ENCODE assay signal across 20 mouse cellular contexts in genomic region chr14:86435345-86435744, GRCm38 (mm10).
"Had no signal": no experiment of that assay in that cellular context is flagged by ENCODE, and none has a peak within 500 bp of the region (broad histone marks: within the 10 kb centered on the region; RNA-seq: fewer than 3 reads in every experiment).

No protein-coding gene starts in this region.

- H3K9me3 ChIP-seq: liver, embryonic 13.5 days; liver, embryonic 15.5 days; lung, embryonic 15.5 days; megakaryocyte, embryonic 14.5 days; midbrain, embryonic 13.5 days had no signal

- H3K4me3 ChIP-seq: liver, embryonic 13.5 days; liver, embryonic 15.5 days; lung, embryonic 15.5 days; megakaryocyte, embryonic 14.5 days; midbrain, embryonic 13.5 days had no signal

- H3K27me3 ChIP-seq: liver, embryonic 13.5 days; liver, embryonic 15.5 days; lung, embryonic 15.5 days; megakaryocyte, embryonic 14.5 days; midbrain, embryonic 13.5 days had no signal

- ATAC-seq: liver, postnatal 0 days; lung, postnatal 0 days; midbrain, embryonic 13.5 days had no signal

- DNase-seq: liver, embryonic 13.5 days; liver, postnatal 0 days; lung, adult 2 months; lung, postnatal 14 days; lung, postnatal 36 days; right cerebral cortex, adult 18-20 months; right cerebral cortex, postnatal 25 days; right cerebral cortex, postnatal 4 days; spleen, adult 18-20 months; thymus, adult 18-20 months; thymus, postnatal 14 days; thymus, postnatal 36 days had no signal

- H3K4me1 ChIP-seq: liver, embryonic 13.5 days; liver, embryonic 15.5 days; lung, embryonic 15.5 days had no signal

- H3K27ac ChIP-seq: liver, embryonic 13.5 days; liver, embryonic 15.5 days; lung, embryonic 15.5 days; macrophage; midbrain, embryonic 13.5 days had no signal

- H3K9ac ChIP-seq: liver, embryonic 13.5 days; liver, embryonic 15.5 days; liver, postnatal 0 days; lung, embryonic 15.5 days; midbrain, embryonic 13.5 days had no signal

- H3K36me3 ChIP-seq: liver, embryonic 13.5 days; liver, embryonic 15.5 days; lung, embryonic 15.5 days; midbrain, embryonic 13.5 days had no signal

- H3K4me2 ChIP-seq: liver, embryonic 11.5 days; liver, embryonic 13.5 days; liver, embryonic 15.5 days; lung, embryonic 15.5 days; midbrain, embryonic 11.5 days; midbrain, embryonic 13.5 days had no signal
